Mouse (Mus musculus) cerebellum, postnatal 36 days (tissue): Measurements from ENCODE around the gene Mapt.

Experiments used
- DNase-seq, 2 experiments: peaks; one replicate each; pipeline ENCODE4 v3.0.0; 2021 to 2022; ENCODE audit warnings: mixed read lengths in 2 of 2

Gene Mapt

DNA sequence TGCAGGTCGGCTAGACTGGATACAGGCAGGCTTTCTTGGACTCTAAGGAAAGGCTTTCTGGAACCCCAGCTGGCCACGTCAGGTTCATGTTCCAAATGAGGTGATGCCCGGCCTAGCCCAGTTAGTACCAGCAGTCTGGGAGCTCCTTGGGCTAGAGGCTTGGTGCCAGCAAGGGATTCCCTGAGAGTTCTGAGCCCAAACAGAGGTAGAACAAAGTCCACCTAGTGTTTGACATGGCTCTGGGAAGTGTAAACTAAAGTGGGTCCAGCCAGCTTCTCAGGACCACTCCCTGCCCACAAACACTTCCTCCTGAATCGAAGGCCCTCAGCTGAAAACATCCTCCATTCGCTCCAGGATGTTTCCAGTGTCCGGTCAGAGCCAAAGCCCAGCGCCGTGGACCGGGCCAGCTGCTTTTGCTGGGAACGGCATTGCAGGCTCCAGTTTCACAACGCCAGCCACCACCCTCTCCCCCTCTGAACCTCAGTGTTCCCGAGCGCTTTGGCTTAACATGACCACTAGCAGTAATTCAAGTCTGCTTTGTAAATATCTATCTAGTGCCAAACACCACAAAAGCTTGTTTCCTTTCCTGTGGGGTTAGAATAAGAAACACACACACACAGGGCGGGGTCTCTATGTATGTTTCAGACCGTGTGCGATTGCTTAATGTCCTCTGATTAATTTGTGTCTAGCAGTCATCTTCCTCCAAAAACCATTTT is 85.7 kb downstream of the Mapt start:
- DNase-seq, result no peak

DNA sequence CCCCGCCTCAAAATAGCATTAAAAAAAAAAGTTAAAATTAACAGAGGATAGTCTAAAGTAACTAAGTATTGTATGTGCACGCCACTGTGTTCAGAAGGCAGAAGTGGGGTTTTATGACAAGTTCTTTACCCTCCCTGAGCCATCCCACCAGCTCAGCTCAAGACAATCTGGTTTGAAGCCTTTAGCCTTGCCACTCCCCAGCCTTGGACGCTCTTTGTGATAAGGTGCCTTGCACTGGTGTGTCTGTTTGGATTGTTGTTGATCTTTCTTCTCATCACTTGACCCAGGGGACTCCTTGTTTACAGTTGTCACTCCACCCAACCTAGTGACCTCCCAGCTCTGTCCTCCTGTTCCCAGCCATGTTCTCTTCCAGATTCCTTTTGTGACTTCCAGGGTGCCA is 86.4 kb downstream of the Mapt start:
- DNase-seq, result no peak

DNA sequence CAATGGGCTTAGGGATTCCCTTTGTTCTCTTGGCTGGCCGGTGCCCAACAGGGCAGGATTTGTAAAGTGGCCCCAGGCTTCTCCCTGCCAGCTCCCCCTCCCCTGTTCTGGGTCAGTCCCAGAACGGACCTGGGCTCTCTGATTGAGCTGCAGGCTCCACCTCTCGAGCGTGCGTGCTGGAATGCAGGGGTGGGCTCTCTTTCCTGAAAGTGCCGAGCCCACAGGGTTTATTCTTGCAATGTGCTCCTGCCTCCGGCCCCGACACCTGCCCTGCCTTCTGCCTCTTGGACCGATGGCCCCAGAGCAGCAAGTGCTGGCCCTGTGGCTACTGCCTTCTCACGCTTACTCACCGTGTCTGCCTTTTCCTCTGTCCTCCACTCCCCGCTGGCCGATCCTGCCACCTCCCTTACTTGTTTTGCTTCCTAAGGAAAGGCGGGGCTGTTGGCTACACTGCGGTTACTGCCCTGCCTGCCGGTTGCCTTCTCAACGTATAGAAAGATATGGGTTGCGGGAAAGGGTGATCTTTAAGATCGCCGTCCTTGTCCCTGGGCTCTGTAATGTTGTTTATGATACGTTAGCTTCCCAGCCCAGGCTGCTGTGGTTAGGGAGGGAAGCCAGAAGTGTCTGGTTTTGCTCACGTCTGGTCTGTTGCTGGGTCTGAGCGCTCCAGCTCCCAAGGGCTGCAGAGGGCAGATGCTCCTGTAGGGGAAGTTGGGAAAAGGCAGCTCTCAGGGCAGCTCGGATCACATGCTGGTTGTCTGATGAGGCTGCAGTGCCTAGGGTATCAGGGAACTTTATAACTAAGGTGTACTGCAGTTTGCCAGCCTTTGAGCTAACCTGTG is 88.0 kb downstream of the Mapt start:
- peak; percentile 47 to 52 for DNase-seq

DNA sequence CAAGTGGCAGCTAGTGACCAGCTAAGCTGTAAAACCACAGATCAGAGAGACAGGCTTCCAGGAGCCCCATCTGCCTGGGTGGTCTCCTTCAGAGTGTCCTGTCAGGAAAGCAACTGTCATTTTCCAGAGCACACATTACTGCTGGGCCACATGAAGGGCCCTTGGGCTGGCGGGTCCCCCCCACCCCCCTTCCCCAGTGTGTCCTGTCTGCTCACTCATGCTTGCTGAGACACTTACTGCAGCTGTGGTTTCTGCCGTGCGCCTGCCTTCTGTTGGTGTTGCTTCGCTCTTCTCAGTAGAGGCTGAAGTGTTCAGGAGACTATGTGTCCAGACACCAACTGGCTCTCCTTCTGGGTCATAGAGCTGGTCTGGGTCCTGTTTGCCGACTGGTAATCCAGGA is 89.3 kb downstream of the Mapt start:
- no peak for DNase-seq

DNA sequence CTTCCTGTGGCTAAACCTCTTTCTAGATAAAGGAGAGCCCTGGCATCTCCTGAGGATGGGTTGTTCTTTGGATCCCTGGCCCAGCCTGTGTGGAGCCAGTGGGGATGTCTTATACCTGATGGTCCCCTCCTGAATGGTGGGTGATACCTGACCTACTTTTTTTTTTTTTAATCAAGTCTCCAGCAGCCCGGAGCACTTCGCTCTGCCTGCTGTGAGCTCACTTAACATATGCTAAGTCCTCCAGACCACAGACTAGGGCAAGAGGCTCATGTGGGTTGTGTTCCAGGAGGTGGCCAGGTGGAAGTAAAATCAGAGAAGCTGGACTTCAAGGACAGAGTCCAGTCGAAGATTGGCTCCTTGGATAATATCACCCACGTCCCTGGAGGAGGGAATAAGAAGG is 91.0 kb downstream of the Mapt start:
- no peak for DNase-seq

DNA sequence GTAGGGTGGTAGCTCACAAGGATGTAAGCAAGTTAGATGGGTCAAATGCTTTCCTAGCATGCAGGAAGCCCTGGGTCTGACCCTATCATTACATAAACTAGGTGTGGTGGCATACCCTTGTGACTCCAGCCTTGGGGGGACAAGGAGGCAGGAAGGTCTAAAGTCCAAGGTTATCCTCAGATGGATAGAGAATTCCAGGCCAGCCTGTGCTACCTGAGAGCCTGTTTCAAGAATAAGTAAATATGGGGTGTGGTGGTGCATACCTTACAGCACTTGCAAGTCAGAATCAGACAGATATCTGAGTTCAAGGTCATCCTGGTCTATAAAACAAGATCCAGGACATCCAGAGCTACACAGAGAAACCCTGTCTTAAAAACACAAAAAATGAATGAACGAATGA is 96.3 kb downstream of the Mapt start:
- DNase-seq, result no peak

DNA sequence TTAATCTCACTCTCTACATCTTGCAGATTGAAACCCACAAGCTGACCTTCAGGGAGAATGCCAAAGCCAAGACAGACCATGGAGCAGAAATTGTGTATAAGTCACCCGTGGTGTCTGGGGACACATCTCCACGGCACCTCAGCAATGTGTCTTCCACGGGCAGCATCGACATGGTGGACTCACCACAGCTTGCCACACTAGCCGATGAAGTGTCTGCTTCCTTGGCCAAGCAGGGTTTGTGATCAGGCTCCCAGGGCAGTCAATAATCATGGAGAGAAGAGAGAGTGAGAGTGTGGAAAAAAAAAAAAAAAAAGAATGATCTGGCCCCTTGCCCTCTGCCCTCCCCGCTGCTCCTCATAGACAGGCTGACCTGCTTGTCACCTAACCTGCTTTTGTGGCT is 96.8 kb downstream of the Mapt start:
- DNase-seq, result no peak

DNA sequence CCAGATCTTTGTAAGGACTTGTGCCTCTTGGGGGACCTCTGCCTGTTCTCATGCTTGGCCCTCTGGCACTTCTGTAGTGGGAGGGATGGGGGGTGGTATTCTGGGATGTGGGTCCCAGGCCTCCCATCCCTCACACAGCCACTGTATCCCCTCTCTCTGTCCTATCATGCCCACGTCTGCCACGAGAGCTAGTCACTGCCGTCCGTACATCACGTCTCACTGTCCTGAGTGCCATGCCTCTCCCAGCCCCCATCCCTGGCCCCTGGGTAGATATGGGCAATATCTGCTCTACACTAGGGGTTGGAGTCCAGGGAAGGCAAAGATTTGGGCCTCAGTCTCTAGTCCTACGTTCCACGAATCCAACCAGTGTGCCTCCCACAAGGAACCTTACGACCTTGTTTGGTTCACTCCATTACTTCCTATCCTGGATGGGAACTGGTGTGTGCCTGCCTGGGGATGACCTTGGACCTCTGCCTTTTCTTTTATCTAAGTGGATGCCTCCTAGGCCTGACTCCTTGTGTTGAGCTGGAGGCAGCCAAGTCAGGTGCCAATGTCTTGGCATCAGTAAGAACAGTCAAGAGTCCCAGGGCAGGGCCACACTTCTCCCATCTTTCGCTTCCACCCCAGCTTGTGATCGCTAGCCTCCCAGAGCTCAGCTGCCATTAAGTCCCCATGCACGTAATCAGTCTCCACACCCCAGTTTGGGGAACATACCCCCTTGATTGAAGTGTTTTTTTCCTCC is 98.2 kb downstream of the Mapt start:
- no peak for DNase-seq

DNA sequence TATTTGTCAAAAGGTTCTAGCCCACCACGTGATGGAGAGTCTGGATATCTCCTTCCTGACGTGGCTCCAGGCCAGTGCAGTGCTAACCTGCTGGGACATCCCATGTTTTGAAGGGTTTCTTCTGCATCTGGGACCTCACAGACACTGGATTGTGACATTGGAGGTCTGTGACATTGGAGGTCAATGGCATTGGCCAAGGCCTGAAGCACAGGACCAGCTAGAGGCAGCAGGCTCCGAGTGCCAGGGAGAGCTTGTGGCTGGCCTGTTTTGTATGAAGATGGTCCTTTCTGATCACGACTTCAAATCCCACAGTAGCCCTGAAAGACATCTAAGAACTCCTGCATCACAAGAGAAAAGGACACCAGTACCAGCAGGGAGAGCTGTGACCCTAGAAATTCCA is 99.0 kb downstream of the Mapt start:
- DNase-seq, result no peak

DNA sequence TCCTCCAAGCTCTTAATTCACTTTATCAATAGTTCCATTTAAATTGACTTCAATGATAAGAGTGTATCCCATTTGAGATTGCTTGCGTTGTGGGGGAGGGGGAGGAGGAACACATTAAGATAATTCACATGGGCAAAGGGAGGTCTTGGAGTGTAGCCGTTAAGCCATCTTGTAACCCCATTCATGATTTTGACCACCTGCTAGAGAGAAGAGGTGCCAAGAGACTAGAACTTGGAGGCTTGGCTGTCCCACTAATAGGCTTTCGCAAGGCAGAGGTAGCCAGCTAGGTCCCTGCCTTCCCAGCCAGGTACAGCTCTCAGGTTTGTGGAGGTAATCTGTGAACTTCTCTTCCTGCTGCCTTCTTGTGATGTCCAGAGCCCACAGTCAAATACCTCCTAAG is 100.0 kb downstream of the Mapt start:
- no peak for DNase-seq

DNA sequence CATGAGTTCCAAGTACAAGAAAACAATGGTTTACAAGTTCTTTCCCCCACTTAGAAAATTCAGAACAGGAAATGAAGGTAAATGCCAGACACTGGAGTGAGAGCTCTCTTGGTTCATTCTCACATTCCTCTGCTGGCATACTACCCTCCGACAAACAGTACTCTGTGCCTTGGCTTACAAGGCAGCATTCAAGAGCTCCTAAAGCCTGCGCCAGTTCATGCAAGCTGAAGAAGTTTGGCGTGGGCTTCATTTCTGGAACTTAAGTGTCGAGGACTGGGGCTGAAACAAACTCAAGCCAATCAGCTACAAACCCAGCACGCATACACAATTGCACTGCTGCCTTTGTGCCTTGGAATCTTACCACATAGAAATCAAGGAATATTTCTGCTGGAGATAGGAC is 100.9 kb downstream of the Mapt start:
- DNase-seq, result no peak

DNA sequence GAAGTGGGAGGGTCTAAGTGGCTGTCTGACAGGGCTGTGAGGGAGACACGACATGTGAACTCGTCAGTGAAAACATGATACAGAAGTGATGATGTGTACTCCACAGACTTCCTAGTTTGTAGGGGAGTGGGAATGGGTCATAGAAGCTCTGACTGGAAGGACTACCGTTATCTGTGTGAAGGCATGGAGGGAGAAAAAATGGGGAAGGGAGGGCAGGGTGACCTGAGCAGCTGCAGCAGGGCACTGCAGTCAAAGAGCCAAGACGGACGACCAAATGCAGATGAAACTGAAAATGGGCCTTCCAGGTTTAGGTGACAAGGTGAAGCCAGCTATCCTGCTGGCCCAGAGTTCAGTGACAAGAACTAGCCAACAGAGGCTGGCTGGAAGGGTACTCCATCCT is 102.9 kb downstream of the Mapt start:
- no peak for DNase-seq

DNA sequence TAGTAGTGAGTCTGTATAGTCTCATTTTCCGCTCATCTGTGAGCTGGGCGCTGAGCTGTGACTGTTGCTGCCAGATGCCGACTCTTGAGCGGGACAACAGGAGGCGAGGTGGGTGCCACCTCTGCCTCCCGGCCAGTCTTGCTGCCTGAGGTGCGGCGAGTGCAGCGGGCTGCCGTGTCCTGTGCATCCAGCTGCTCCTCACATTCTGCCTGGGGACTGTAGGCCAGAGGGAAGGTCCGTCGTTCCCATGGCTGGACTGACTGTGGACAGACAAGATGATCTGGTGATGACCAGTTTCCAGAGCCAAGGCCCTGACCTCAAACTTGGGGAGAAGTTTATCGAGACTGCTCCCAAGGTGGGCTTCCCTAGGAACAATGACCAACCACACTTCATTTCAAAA is 103.8 kb downstream of the Mapt start:
- no peak for DNase-seq

DNA sequence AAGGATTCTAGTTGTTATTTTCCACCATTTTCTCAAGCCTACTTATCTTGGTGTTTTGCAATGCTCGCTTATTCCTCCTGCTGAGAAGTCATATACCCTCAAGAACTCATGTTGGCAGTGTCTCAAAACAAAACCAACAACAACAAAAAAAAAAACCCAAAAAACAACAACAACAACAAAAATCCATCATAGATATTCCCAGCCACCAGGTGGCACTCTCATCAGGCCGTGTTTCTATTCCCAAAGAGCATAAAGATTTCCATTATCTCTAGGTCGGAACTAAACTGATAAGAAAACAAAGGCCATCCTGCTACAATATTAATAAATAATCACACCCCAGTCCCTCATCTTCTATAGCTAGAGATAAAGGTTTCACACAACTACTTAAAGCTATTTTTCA is 115.7 kb downstream of the Mapt start:
- DNase-seq, result peak; percentile 45 to 59

DNA sequence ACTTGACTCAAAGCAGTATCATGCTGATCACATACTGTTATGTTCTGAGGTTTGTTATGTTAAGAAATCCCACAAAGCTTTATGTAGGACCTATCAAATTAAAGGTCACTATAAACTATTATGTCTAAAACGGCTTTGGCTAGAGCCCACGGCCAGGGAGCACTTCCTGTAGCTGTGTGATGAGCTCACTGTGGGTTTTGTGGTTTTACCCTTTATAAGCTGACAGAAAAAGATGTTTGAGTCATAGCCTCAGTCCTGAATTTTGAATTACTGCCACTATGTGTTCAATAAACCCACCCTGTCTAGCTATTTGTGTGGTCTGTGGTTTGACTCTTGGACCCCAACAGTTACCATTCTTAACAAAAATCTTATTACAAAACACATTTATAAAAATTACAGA is 130.6 kb downstream of the Mapt start:
- DNase-seq, result no peak

DNA sequence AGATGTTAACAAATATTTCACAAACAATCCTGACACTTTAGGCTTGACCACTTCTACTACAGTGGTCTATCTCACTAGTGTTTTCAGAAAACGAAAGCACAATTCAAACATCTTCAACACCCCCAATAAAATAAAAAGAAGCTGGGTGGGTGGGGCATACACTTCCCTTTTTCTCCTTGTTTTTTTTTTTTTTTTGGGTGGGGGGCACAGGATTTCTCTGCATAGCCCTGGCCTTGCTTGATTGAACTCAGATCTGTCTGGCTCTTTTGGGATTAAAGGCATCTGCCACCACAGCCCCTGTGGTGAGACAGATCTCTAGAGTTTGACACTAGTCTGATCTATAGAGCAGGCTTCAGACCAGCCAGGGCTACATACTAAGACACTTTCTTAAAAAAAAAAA is 131.5 kb downstream of the Mapt start:
- DNase-seq, result no peak

DNA sequence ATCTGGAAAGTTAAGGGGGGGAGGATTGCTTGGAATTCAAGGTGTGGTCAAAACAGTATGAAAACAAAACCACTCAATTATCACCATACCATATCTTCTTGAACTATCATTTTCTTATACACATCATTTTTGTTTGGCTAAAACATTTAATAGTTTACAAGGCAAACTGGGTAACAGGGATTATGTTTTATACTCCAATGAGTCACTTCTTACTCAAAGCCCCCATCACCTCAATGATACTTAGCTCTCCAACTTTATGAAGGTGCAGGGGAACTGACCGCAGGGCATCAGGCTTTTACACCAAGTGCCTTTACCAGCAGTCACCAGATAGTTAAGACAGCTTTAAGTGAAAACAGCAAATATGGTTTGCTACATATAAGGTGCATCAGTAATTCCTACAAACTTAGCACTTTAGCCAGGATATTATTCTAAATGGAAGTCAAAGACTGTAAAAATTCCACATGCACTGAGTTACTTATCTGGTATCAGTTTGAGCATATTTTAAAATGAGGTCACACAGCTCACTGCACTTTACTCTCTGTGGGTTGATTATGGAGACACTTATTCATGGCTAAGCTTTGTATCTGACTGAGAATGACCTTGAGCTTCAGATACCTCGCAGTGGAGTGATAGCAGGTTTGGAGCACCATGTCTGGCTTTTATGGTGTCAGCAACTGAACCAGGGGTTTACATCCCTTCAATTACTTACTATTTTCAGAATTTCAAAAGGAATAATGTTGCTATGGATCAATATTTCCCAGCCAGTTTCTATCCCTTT is 132.8 kb downstream of the Mapt start:
- no peak for DNase-seq

DNA sequence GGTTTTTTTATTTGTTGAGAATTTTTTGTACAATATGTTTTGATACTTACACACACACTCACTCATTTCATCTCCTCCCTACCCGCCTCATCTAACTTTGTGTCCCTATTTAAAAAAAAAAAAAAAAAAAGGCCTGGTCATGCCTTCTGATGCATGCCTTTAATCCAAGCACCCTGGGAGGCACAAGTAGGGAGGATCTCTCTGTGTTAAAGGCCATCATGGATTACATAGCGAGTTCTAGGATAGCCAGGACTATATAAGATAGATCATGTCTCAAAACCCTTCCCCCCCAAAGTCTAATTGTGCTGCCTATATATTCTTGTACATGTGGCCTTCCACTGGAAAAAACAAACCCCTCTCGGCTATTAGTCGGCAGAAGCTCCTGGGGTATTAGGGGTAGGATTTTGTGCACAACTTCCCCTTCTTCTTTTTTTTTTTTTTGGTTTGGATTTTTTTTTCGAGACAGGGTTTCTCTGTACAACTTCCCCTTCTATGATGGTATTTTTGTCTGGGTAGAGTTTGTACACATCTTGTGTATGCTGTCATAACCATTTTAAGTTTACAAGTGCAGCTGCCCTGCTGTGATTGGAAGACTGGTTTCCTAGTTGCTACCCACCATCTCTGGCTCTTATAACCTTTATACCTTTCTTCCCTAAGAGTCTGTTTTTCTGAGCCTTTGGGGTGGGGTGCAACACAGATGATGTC is 136.4 kb downstream of the Mapt start:
- DNase-seq, result no peak

DNA sequence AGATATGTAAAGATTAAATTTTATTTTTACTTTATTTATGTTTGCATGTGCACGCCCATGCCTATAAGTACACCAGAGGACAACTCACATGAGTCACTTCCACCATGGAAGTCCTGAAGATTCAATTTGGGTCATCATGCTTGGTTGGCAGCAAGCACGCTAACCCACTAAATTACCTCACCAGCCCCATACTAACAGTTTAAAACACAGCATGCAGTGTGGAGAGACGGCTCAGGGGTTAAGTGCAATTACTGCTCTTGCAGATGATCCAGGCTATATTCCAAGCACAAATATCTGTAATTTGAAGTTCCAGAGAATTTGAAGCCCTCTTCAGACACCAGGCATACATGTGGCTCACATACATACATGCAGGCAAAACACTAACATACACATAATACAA is 145.1 kb downstream of the Mapt start:
- no peak for DNase-seq

DNA sequence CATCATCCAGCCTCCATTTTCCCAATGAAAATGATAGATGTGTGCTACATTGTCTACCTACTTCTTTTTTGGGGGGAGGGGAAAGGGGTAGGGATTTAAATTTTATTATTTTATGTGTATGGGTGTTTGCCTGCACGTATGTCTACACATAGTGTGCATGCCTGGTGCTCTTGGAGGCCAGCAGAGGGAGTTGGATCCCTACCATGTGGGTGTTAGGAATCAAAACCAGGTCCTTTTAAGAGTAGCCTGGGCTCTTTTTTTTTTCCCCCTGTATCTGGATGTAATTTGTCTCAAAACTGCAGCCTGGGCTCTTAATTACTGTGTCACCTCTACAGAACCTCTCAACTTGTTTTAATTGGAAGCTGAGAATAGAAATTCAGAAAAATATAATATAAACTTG is 148.4 kb downstream of the Mapt start:
- no peak for DNase-seq
